Mouse (Mus musculus): ENCODE measurements around the gene Hist1h1d. TPM values are rescaled to one million over a fixed set of nuclear protein-coding genes. Genes with fewer than 3 reads are reported as not detected.
"Not testable (repeated sequence)": the region's sequence is repeated elsewhere in the genome, so short reads cannot be mapped to it uniquely, and the experiment has no call there.

Gene Hist1h1d
- polyA plus RNA-seq, 1 experiment from 2014 or later, result 0.41 TPM

DNA sequence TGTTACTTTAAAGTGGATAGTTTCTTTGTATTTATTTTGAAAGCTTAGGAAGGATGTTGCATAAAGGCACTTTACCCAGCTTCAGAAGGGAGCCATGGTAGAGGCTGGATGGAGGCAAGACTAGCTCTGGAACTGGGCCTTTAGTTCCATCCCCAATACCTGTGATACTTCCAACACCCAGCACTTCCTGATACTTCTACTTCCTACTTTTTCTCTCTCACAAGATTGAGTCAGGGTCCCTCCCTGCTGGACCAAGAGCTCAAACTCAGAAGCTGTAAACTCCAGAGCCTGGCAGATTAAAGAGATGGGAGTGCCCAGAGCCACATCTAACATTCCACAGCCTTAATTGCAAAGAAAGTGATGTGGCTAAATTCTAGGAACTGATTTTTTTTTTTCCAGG is 31.3 kb downstream of the Hist1h1d start:
- ATAC-seq (ENCODE audit: insufficient number of reproducible peaks, insufficient read depth, low FRiP score, low read depth), result no peak
- Histone ChIP-seq H3K4me3 (ENCODE audit: control insufficient read depth in 1 of 2, insufficient read depth in 1 of 2, low read depth in 1 of 2, low read length in 2 of 2) (peak overlapping the region in 1 of 2 experiments; percentile 49; a peak in 3 of 4 replicates), H3K4me2 (ENCODE audit: low read length) (peak overlapping the region; percentile 91), H3K36me3 (ENCODE audit: control insufficient read depth, insufficient read depth, low read length) (no peaks in the 10 kb centered on the region), H3K9me3 (ENCODE audit: control insufficient read depth, low read length) (no peaks in the 10 kb centered on the region), H3K9ac (ENCODE audit: low read length) (peak overlapping the region; percentile 87), H3K27me3 (ENCODE audit: control insufficient read depth, insufficient read depth, low read length) (no peaks in the 10 kb centered on the region), H3K4me1 (ENCODE audit: control insufficient read depth in 2 of 2, insufficient read depth in 2 of 2, low read length in 2 of 2) (peaks cover 5 to 15% of the 10 kb centered on the region in 2 experiments), H3K27ac (replicated peaks in 1 of 2; ENCODE audit: control insufficient read depth in 1 of 2, insufficient read depth in 1 of 2, low read depth in 2 of 2, low read length in 2 of 2) (peak overlapping the region; percentile 95 to 98)

- H3K9ac ChIP-seq (ENCODE audit: low read length), result peak overlapping the region; percentile 87
- H3K27ac ChIP-seq (replicated peaks in 1 of 2; ENCODE audit: control insufficient read depth in 1 of 2, insufficient read depth in 1 of 2, low read depth in 2 of 2, low read length in 2 of 2), result peak overlapping the region; percentile 95 to 98
- under 1% methylated on average over 21 of the region's 21 CpGs for WGBS
- H3K4me1 ChIP-seq (ENCODE audit: control insufficient read depth in 2 of 2, insufficient read depth in 2 of 2, low read length in 2 of 2), result peaks cover 5 to 15% of the 10 kb centered on the region in 2 experiments
- H3K9me3 ChIP-seq (ENCODE audit: control insufficient read depth, low read length), result no peaks in the 10 kb centered on the region
- H3K4me2 ChIP-seq (ENCODE audit: low read length), result peak overlapping the region; percentile 91
- no peak for ATAC-seq (ENCODE audit: insufficient number of reproducible peaks, insufficient read depth, low FRiP score, low read depth)
- no peaks in the 10 kb centered on the region for H3K36me3 ChIP-seq (ENCODE audit: control insufficient read depth, insufficient read depth, low read length)
- no peaks in the 10 kb centered on the region for H3K27me3 ChIP-seq (ENCODE audit: control insufficient read depth, insufficient read depth, low read length)
- peak overlapping the region; percentile 49 to 57 for H3K4me3 ChIP-seq (ENCODE audit: control insufficient read depth in 1 of 2, insufficient read depth in 1 of 2, low read depth in 1 of 2, low read length in 2 of 2)
These were observed 32.0 kb downstream of the Hist1h1d start for GRCm38 (mm10) chr13:23585029-23585441.

DNA sequence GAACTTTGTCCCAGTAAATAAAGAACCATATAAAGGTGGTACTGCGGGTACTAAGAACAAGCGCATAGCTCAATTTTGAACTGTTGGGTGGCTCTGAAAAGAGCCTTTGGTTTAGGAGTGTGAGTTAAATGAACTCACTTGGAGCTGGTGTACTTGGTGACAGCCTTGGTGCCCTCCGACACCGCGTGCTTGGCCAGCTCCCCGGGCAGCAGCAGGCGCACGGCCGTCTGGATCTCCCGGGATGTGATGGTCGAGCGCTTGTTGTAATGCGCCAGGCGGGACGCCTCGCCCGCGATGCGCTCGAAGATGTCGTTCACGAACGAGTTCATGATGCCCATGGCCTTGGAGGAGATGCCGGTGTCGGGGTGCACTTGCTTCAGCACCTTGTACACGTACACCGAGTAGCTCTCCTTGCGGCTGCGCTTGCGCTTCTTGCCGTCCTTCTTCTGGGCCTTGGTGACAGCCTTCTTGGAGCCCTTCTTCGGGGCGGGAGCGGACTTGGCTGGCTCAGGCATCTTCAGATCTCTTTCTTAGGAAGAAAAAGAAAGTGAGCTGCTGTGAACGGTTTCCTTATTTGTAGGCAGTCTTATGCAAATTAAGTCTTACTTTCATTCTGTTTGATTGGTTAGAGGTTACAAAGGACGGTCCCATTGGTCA is 32.5 kb downstream of the Hist1h1d start:
- Histone ChIP-seq H3K27ac (replicated peaks in 1 of 2; ENCODE audit: control insufficient read depth in 1 of 2, insufficient read depth in 1 of 2, low read depth in 2 of 2, low read length in 2 of 2) (peak overlapping the region; percentile 95 to 98), H3K4me1 (ENCODE audit: control insufficient read depth in 2 of 2, insufficient read depth in 2 of 2, low read length in 2 of 2) (peaks cover 5 to 15% of the 10 kb centered on the region in 2 experiments), H3K4me3 (ENCODE audit: control insufficient read depth in 1 of 2, insufficient read depth in 1 of 2, low read depth in 1 of 2, low read length in 2 of 2) (peak overlapping the region; percentile 49 to 57), H3K4me2 (ENCODE audit: low read length) (peak overlapping the region; percentile 91), H3K9ac (ENCODE audit: low read length) (peak overlapping the region; percentile 87)
- not testable (repeated sequence) for H3K36me3 ChIP-seq (ENCODE audit: control insufficient read depth, insufficient read depth, low read length); H3K9me3 ChIP-seq (ENCODE audit: control insufficient read depth, low read length); H3K27me3 ChIP-seq (ENCODE audit: control insufficient read depth, insufficient read depth, low read length)
- 0% methylated on average over 27 of the region's 36 CpGs for WGBS
- ATAC-seq (ENCODE audit: insufficient number of reproducible peaks, insufficient read depth, low FRiP score, low read depth), result peak; percentile 81

DNA sequence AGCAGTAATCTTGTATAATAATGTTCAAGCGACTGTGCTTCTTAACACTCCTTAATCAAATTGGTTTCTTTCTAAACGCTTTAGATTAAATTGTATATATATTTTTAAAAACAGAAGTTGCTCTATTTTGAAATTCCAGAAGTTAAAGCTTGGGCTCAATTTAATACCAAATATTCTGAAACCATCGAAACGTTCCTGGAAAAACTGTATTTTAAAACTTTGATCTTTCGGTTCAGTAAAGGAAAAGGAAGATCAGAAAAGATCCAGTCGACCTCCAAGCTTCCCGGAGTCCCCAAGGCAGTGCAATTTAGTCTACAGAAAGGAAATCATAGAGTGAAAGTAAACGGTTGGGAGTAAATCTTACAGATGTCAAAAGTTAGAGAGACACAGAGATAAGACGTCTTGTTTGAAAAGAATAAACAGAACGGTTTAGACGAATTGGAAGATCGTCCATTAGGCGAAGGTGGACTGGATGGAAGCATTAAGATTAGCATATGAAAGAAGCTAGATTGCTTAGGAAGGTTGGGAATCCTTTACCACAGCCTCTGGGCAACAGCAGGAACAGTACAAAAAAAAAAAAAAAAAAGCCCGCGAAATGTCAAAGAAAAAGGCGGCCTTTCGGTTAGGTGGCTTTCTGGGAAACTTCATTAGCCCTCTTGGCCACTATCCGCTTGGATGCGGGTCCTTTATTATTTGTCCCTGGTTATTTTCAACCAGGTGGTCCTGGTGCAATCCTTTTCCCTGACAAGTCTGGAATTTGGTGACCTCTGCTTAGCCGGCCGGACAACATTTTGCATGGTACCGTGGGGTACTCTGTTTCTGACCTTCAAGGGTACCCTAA is 33.3 kb downstream of the Hist1h1d start:
- H3K27me3 ChIP-seq (ENCODE audit: control insufficient read depth, insufficient read depth, low read length), result no peaks in the 10 kb centered on the region
- peaks cover 5 to 15% of the 10 kb centered on the region in 2 experiments for H3K4me1 ChIP-seq (ENCODE audit: control insufficient read depth in 2 of 2, insufficient read depth in 2 of 2, low read length in 2 of 2)
- H3K4me3 ChIP-seq (ENCODE audit: control insufficient read depth in 1 of 2, insufficient read depth in 1 of 2, low read depth in 1 of 2, low read length in 2 of 2), result peak overlapping the region; percentile 23 to 49
- H3K4me2 ChIP-seq (ENCODE audit: low read length), result peak overlapping the region; percentile 91
- no peaks in the 10 kb centered on the region for H3K36me3 ChIP-seq (ENCODE audit: control insufficient read depth, insufficient read depth, low read length)
- H3K27ac ChIP-seq (replicated peaks in 1 of 2; ENCODE audit: control insufficient read depth in 1 of 2, insufficient read depth in 1 of 2, low read depth in 2 of 2, low read length in 2 of 2), result peak overlapping the region; percentile 87 to 95
- H3K9me3 ChIP-seq (ENCODE audit: control insufficient read depth, low read length), result no peaks in the 10 kb centered on the region
- 3% methylated on average over 21 of the region's 22 CpGs for WGBS
- no peak for ATAC-seq (ENCODE audit: insufficient number of reproducible peaks, insufficient read depth, low FRiP score, low read depth)
- H3K9ac ChIP-seq (ENCODE audit: low read length), result peak overlapping the region; percentile 87

- no peak for ATAC-seq (ENCODE audit: insufficient number of reproducible peaks, insufficient read depth, low FRiP score, low read depth)
- Histone ChIP-seq H3K4me2 (ENCODE audit: low read length) (peak overlapping the region; percentile 91), H3K36me3 (ENCODE audit: control insufficient read depth, insufficient read depth, low read length) (no peaks in the 10 kb centered on the region), H3K9me3 (ENCODE audit: control insufficient read depth, low read length) (no peaks in the 10 kb centered on the region), H3K9ac (ENCODE audit: low read length) (peak overlapping the region; percentile 76), H3K4me1 (ENCODE audit: control insufficient read depth in 2 of 2, insufficient read depth in 2 of 2, low read length in 2 of 2) (peaks cover 5 to 14% of the 10 kb centered on the region in 2 experiments), H3K4me3 (ENCODE audit: control insufficient read depth in 1 of 2, insufficient read depth in 1 of 2, low read depth in 1 of 2, low read length in 2 of 2) (peak overlapping the region; percentile 23 to 49), H3K27me3 (ENCODE audit: control insufficient read depth, insufficient read depth, low read length) (no peaks in the 10 kb centered on the region), H3K27ac (replicated peaks in 1 of 2; ENCODE audit: control insufficient read depth in 1 of 2, insufficient read depth in 1 of 2, low read depth in 2 of 2, low read length in 2 of 2) (peak overlapping the region; percentile 87 to 95)
- 7% methylated on average over 1 of the region's 1 CpGs for WGBS
These were observed 33.8 kb downstream of the Hist1h1d start for GRCm38 (mm10) chr13:23586940-23587225.

- H3K9ac ChIP-seq (ENCODE audit: low read length), result no peak overlapping the region
These were observed 38.1 kb downstream of the Hist1h1d start for GRCm38 (mm10) chr13:23591206-23591605.

DNA sequence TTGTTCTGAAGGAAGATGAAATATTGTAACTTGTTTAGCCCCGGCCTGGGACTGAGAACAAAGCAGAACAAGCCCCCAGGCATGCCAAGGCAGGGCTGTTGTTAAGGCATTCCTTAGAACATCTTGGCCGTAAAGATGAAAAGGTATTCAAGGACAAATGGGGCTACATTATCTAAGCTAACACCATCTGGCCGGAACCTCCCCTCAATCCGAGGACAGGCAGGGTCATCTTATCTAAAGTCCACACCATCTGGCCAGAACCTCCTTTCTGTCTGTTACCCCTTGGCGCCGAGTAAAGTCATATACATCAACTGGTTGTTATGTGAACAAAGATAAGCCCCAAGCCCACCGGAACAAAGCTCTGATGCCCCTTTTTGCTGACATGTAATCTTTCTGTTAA is 38.8 kb downstream of the Hist1h1d start:
- H3K4me2 ChIP-seq (ENCODE audit: low read length); H3K4me1 ChIP-seq (ENCODE audit: control insufficient read depth in 2 of 2, insufficient read depth in 2 of 2, low read length in 2 of 2); H3K27ac ChIP-seq (replicated peaks in 1 of 2; ENCODE audit: control insufficient read depth in 1 of 2, insufficient read depth in 1 of 2, low read depth in 2 of 2, low read length in 2 of 2); H3K27me3 ChIP-seq (ENCODE audit: control insufficient read depth, insufficient read depth, low read length); H3K4me3 ChIP-seq (ENCODE audit: control insufficient read depth in 1 of 2, insufficient read depth in 1 of 2, low read depth in 1 of 2, low read length in 2 of 2); H3K9ac ChIP-seq (ENCODE audit: low read length); ATAC-seq (ENCODE audit: insufficient number of reproducible peaks, insufficient read depth, low FRiP score, low read depth); H3K36me3 ChIP-seq (ENCODE audit: control insufficient read depth, insufficient read depth, low read length); H3K9me3 ChIP-seq (ENCODE audit: control insufficient read depth, low read length): not testable (repeated sequence)
- WGBS, result 60% methylated on average over 7 of the region's 7 CpGs

More at GRCm38 (mm10) chr13:23591206-23591605, 38.1 kb downstream of the Hist1h1d start:
- Histone ChIP-seq H3K4me3 (ENCODE audit: control insufficient read depth in 1 of 2, insufficient read depth in 1 of 2, low read depth in 1 of 2, low read length in 2 of 2) (no peak overlapping the region), H3K4me2 (ENCODE audit: low read length) (no peak overlapping the region), H3K4me1 (ENCODE audit: control insufficient read depth in 2 of 2, insufficient read depth in 2 of 2, low read length in 2 of 2) (peaks cover 0 to 2% of the 10 kb centered on the region in 2 experiments; a peak in 1 of 4 replicates), H3K36me3 (ENCODE audit: control insufficient read depth, insufficient read depth, low read length) (no peaks in the 10 kb centered on the region), H3K27ac (replicated peaks in 1 of 2; ENCODE audit: control insufficient read depth in 1 of 2, insufficient read depth in 1 of 2, low read depth in 2 of 2, low read length in 2 of 2) (no peak overlapping the region), H3K27me3 (ENCODE audit: control insufficient read depth, insufficient read depth, low read length) (no peaks in the 10 kb centered on the region), H3K9me3 (ENCODE audit: control insufficient read depth, low read length) (no peaks in the 10 kb centered on the region)
- 89% methylated on average over 7 of the region's 7 CpGs for WGBS
- ATAC-seq (ENCODE audit: insufficient number of reproducible peaks, insufficient read depth, low FRiP score, low read depth), result no peak
